Comparison of ENCODE assay signal across 19 mouse cellular contexts in genomic region chr3:97797371-97797770, GRCm38 (mm10).
DNase-seq lines count a peak whose midpoint lies in the region; ATAC-seq lines count a peak whose summit lies in the region.
"Had no signal": no experiment of that assay in that cellular context is flagged by ENCODE, and none has a peak within 500 bp of the region (broad histone marks: within the 10 kb centered on the region; RNA-seq: fewer than 3 reads in every experiment).

No protein-coding gene starts in this region.

- no peak overlapping the region for H3K4me3 ChIP-seq in heart, embryonic 12.5 days
- no peak overlapping the region for H3K4me3 ChIP-seq in heart, embryonic 13.5 days
- no peak overlapping the region for H3K4me3 ChIP-seq in heart, embryonic 15.5 days
- H3K4me3 ChIP-seq: embryonic facial prominence, embryonic 12.5 days; forebrain, embryonic 15.5 days; hindbrain, embryonic 12.5 days had no signal

- 51% methylated on average over 6 of the region's 6 CpGs for WGBS in heart, embryonic 12.5 days
- 48% methylated on average over 6 of the region's 6 CpGs for WGBS in heart, embryonic 13.5 days
- WGBS in heart, embryonic 15.5 days, result 52% methylated on average over 6 of the region's 6 CpGs

- H3K27ac ChIP-seq in heart, embryonic 12.5 days (ENCODE audit: poor library complexity, severe bottlenecking), result peak overlapping the region; percentile 1; the same call in 1 of the 2 replicates
- H3K27ac ChIP-seq in heart, embryonic 13.5 days (replicated peaks), result peak overlapping the region; percentile 42; the same call in 1 of the 2 replicates
- H3K27ac ChIP-seq in heart, embryonic 15.5 days, result peak overlapping the region; percentile 47
- H3K27ac ChIP-seq: embryonic facial prominence, embryonic 12.5 days; forebrain, embryonic 15.5 days; hindbrain, embryonic 12.5 days had no signal

- peaks cover 60% of the 10 kb centered on the region for H3K4me1 ChIP-seq in heart, embryonic 12.5 days (replicated peaks)
- peaks cover 75% of the 10 kb centered on the region for H3K4me1 ChIP-seq in heart, embryonic 13.5 days
- peaks cover 66% of the 10 kb centered on the region for H3K4me1 ChIP-seq in heart, embryonic 15.5 days (replicated peaks)
- H3K4me1 ChIP-seq: embryonic facial prominence, embryonic 12.5 days; forebrain, embryonic 15.5 days; hindbrain, embryonic 12.5 days had no signal

- DNase-seq in heart, adult 18-20 months, result peak; percentile 45
- DNase-seq in heart, adult 8-10 months (ENCODE audit: low spot score), result no peak
- DNase-seq in heart, postnatal 25 days (ENCODE audit: low spot score), result no peak
- no peak for DNase-seq in kidney, postnatal 25 days
- DNase-seq in spleen, postnatal 10 days (ENCODE audit: low spot score in 2 of 2), result no peak
- DNase-seq: adrenal gland, adult 2 months; adrenal gland, postnatal 25 days; cerebellum, adult 2 months; cerebellum, postnatal 14 days; gastrocnemius, postnatal 36 days; kidney, adult 18-20 months had no signal

- peaks cover 11% of the 10 kb centered on the region for H3K36me3 ChIP-seq in heart, embryonic 12.5 days
- peaks cover 11% of the 10 kb centered on the region for H3K36me3 ChIP-seq in heart, embryonic 13.5 days
- H3K36me3 ChIP-seq in heart, embryonic 15.5 days, result peaks cover 3% of the 10 kb centered on the region; the same call in 1 of the 2 replicates
- H3K36me3 ChIP-seq: embryonic facial prominence, embryonic 12.5 days; forebrain, embryonic 15.5 days; hindbrain, embryonic 12.5 days had no signal

- H3K9ac ChIP-seq in heart, embryonic 12.5 days, result no peak overlapping the region
- peak overlapping the region; percentile 45 for H3K9ac ChIP-seq in heart, embryonic 13.5 days
- H3K9ac ChIP-seq in heart, embryonic 15.5 days, result no peak overlapping the region
- H3K9ac ChIP-seq: embryonic facial prominence, embryonic 12.5 days; forebrain, embryonic 15.5 days; hindbrain, embryonic 12.5 days had no signal

- ATAC-seq in heart, embryonic 12.5 days (ENCODE audit: insufficient number of reproducible peaks, low FRiP score), result no peak
- ATAC-seq in heart, embryonic 13.5 days (ENCODE audit: extremely low read depth, insufficient number of reproducible peaks, low FRiP score, low TSS enrichment), result no peak
- ATAC-seq in heart, embryonic 15.5 days (replicated peaks; ENCODE audit: insufficient number of reproducible peaks, insufficient read depth, low FRiP score, low read depth), result no peak
- ATAC-seq: forebrain, embryonic 15.5 days; hindbrain, embryonic 16.5 days; inflammation-experienced regulatory T-cells, adult 6 months had no signal

- intact Hi-C loops in heart, postnatal 25 days (cut with DNase I), result no loop called here

- no peaks in the 10 kb centered on the region for H3K27me3 ChIP-seq in heart, embryonic 12.5 days (replicated peaks)
- H3K27me3 ChIP-seq in heart, embryonic 13.5 days (replicated peaks), result no peaks in the 10 kb centered on the region
- H3K27me3 ChIP-seq in heart, embryonic 15.5 days, result no peaks in the 10 kb centered on the region
- H3K27me3 ChIP-seq: embryonic facial prominence, embryonic 12.5 days; forebrain, embryonic 15.5 days; hindbrain, embryonic 12.5 days had no signal

- H3K9me3 ChIP-seq in heart, embryonic 12.5 days (replicated peaks), result no peaks in the 10 kb centered on the region
- no peaks in the 10 kb centered on the region for H3K9me3 ChIP-seq in heart, embryonic 13.5 days
- no peaks in the 10 kb centered on the region for H3K9me3 ChIP-seq in heart, embryonic 15.5 days (replicated peaks)
- H3K9me3 ChIP-seq: embryonic facial prominence, embryonic 12.5 days; forebrain, embryonic 15.5 days; hindbrain, embryonic 12.5 days had no signal

- no peak overlapping the region for H3K4me2 ChIP-seq in heart, embryonic 12.5 days
- H3K4me2 ChIP-seq in heart, embryonic 13.5 days, result no peak overlapping the region
- no peak overlapping the region for H3K4me2 ChIP-seq in heart, embryonic 15.5 days
- H3K4me2 ChIP-seq: embryonic facial prominence, embryonic 12.5 days; forebrain, embryonic 15.5 days; hindbrain, embryonic 12.5 days had no signal

Comparison
In these comparisons a context has a peak if more than half of its experiments do, and no peak if none do; other contexts are left out.
1. DNase-seq: peak in heart, adult 18-20 months (2 of 2); none in heart, adult 8-10 months (single experiment), heart, postnatal 25 days (single experiment), kidney, postnatal 25 days (0 of 2) and spleen, postnatal 10 days (0 of 2).
2. Peak in every context shown above with its lines, with median percentiles within 50 percentile points of each other: H3K27ac ChIP-seq.